Mouse (Mus musculus) liver, embryonic 14.5 days (tissue): Measurements from ENCODE around the gene Slc24a4.

ENCODE experiments used
- CTCF ChIP-seq: IDR thresholded peaks from 2 replicates; pipeline ENCODE4 v1.5.1; 2016; ENCODE audit warnings: antibody characterized with exemption, low read depth, control low read depth
- EP300 ChIP-seq: IDR thresholded peaks from 2 replicates; pipeline ENCODE4 v1.6.1; 2016; ENCODE audit warnings: antibody characterized with exemption, low read depth

DNA sequence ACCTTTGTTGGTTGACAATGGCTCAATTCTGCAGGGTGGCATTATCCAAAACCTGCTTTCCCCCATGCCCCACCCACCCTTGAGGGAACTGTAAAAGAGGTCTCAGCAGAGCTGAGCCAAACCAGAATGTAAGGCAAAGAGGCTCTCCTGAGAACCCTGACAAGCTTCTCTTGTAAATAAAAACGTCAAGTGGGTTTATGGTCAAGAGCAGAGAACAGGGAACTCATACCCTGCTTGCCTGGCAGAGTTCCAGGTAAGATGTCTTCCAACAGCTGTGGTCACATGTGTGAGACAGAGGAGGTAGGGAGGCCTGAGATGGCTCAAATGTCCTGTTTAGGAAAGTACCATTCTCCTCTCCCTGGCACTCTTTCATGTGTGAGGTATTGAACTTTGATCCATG, 22.5 kb upstream of the Slc24a4 start:
- no peak for TF ChIP-seq CTCF
- no peak for TF ChIP-seq EP300
